Mouse (Mus musculus): ENCODE results near the gene Sun2. TPM values are rescaled to one million over a fixed set of nuclear protein-coding genes. Genes with fewer than 3 reads are reported as not detected.

The Sun2 gene
- polyA plus RNA-seq, 1 experiment from 2014 or later: 5.3 TPM

- no peak for DNase-seq (ENCODE audit: low spot score)
Observed at GRCm38 (mm10) chr15:79728311-79728710, 14.0 kb downstream of the Sun2 start.

GRCm38 (mm10) chr15:79727840-79728239, 14.5 kb downstream of the Sun2 start:
- H3K4me3 ChIP-seq (ENCODE audit: low read depth, low read length): no peak overlapping the region
- H3K36me3 ChIP-seq (ENCODE audit: control insufficient read depth, insufficient read depth, low read length): peaks cover 3% of the 10 kb centered on the region; the same call in 1 of the 2 replicates
- H3K27ac ChIP-seq (replicated peaks; ENCODE audit: low read depth, low read length): no peak overlapping the region
- no peak overlapping the region for H3K9ac ChIP-seq (ENCODE audit: low read length)
- no peaks in the 10 kb centered on the region for H3K4me1 ChIP-seq (ENCODE audit: control insufficient read depth, insufficient read depth, low read length)
- no peak overlapping the region for H3K4me2 ChIP-seq (ENCODE audit: low read depth, severe bottlenecking)
- WGBS: 89% methylated on average over 6 of the region's 6 CpGs
- ATAC-seq (ENCODE audit: insufficient number of reproducible peaks, low FRiP score, low TSS enrichment, low read depth) (no peak), DNase-seq (ENCODE audit: low spot score) (no peak)
- H3K27me3 ChIP-seq (ENCODE audit: control insufficient read depth, insufficient read depth, low read length): no peaks in the 10 kb centered on the region
- H3K9me3 ChIP-seq (ENCODE audit: control insufficient read depth, low read length): no peaks in the 10 kb centered on the region

More at GRCm38 (mm10) chr15:79728311-79728710, 14.0 kb downstream of the Sun2 start:
- Histone ChIP-seq H3K27ac (replicated peaks; ENCODE audit: low read depth, low read length) (no peak overlapping the region), H3K9ac (ENCODE audit: low read length) (no peak overlapping the region), H3K4me2 (ENCODE audit: low read depth, severe bottlenecking) (no peak overlapping the region), H3K4me1 (ENCODE audit: control insufficient read depth, insufficient read depth, low read length) (no peaks in the 10 kb centered on the region), H3K9me3 (ENCODE audit: control insufficient read depth, low read length) (no peaks in the 10 kb centered on the region), H3K27me3 (ENCODE audit: control insufficient read depth, insufficient read depth, low read length) (no peaks in the 10 kb centered on the region), H3K36me3 (ENCODE audit: control insufficient read depth, insufficient read depth, low read length) (peaks cover 6% of the 10 kb centered on the region; the same call in 1 of the 2 replicates), H3K4me3 (ENCODE audit: low read depth, low read length) (no peak overlapping the region)
- ATAC-seq (ENCODE audit: insufficient number of reproducible peaks, low FRiP score, low TSS enrichment, low read depth): no peak
- WGBS: 80% methylated on average over 5 of the region's 5 CpGs

- Histone ChIP-seq H3K9me3 (ENCODE audit: control insufficient read depth, low read length) (no peaks in the 10 kb centered on the region), H3K27me3 (ENCODE audit: control insufficient read depth, insufficient read depth, low read length) (no peaks in the 10 kb centered on the region), H3K4me2 (ENCODE audit: low read depth, severe bottlenecking) (no peak overlapping the region), H3K36me3 (ENCODE audit: control insufficient read depth, insufficient read depth, low read length) (peaks cover 5% of the 10 kb centered on the region; the same call in 1 of the 2 replicates), H3K9ac (ENCODE audit: low read length) (no peak overlapping the region), H3K4me3 (ENCODE audit: low read depth, low read length) (no peak overlapping the region), H3K4me1 (ENCODE audit: control insufficient read depth, insufficient read depth, low read length) (peaks cover 3% of the 10 kb centered on the region; the same call in 1 of the 2 replicates), H3K27ac (replicated peaks; ENCODE audit: low read depth, low read length) (no peak overlapping the region)
- no peak for DNase-seq (ENCODE audit: low spot score)
- 88% methylated on average over 11 of the region's 11 CpGs for WGBS
- no peak for ATAC-seq (ENCODE audit: insufficient number of reproducible peaks, low FRiP score, low TSS enrichment, low read depth)
Observed at GRCm38 (mm10) chr15:79725190-79725789, 17.0 kb downstream of the Sun2 start.

GRCm38 (mm10) chr15:79723439-79723838, 18.9 kb downstream of the Sun2 start:
- ATAC-seq (ENCODE audit: insufficient number of reproducible peaks, low FRiP score, low TSS enrichment, low read depth) (no peak), DNase-seq (ENCODE audit: low spot score) (peak; percentile 29)
- H3K27me3 ChIP-seq (ENCODE audit: control insufficient read depth, insufficient read depth, low read length): no peaks in the 10 kb centered on the region
- peaks cover 8% of the 10 kb centered on the region; the same call in 1 of the 2 replicates for H3K36me3 ChIP-seq (ENCODE audit: control insufficient read depth, insufficient read depth, low read length)
- WGBS: 35% methylated on average over 1 of the region's 1 CpGs
- H3K9ac ChIP-seq (ENCODE audit: low read length): no peak overlapping the region
- H3K4me1 ChIP-seq (ENCODE audit: control insufficient read depth, insufficient read depth, low read length): peaks cover 3% of the 10 kb centered on the region; the same call in 1 of the 2 replicates
- no peak overlapping the region for H3K4me3 ChIP-seq (ENCODE audit: low read depth, low read length)
- no peak overlapping the region for H3K4me2 ChIP-seq (ENCODE audit: low read depth, severe bottlenecking)
- no peak overlapping the region for H3K27ac ChIP-seq (replicated peaks; ENCODE audit: low read depth, low read length)
- H3K9me3 ChIP-seq (ENCODE audit: control insufficient read depth, low read length): no peaks in the 10 kb centered on the region

- Histone ChIP-seq H3K4me1 (ENCODE audit: control insufficient read depth, insufficient read depth, low read length) (peaks cover 3% of the 10 kb centered on the region; the same call in 1 of the 2 replicates), H3K27me3 (ENCODE audit: control insufficient read depth, insufficient read depth, low read length) (no peaks in the 10 kb centered on the region), H3K9ac (ENCODE audit: low read length) (no peak overlapping the region), H3K36me3 (ENCODE audit: control insufficient read depth, insufficient read depth, low read length) (peaks cover 24% of the 10 kb centered on the region; the same call in 1 of the 2 replicates), H3K27ac (replicated peaks; ENCODE audit: low read depth, low read length) (no peak overlapping the region), H3K9me3 (ENCODE audit: control insufficient read depth, low read length) (no peaks in the 10 kb centered on the region), H3K4me3 (ENCODE audit: low read depth, low read length) (no peak overlapping the region), H3K4me2 (ENCODE audit: low read depth, severe bottlenecking) (no peak overlapping the region)
- DNase-seq (ENCODE audit: low spot score) (no peak), ATAC-seq (ENCODE audit: insufficient number of reproducible peaks, low FRiP score, low TSS enrichment, low read depth) (no peak)
- 90% methylated on average over 4 of the region's 4 CpGs for WGBS
Observed at GRCm38 (mm10) chr15:79720796-79721195, 21.5 kb downstream of the Sun2 start.

- ATAC-seq (ENCODE audit: insufficient number of reproducible peaks, low FRiP score, low TSS enrichment, low read depth) (no peak), DNase-seq (ENCODE audit: low spot score) (no peak)
- no peaks in the 10 kb centered on the region for H3K9me3 ChIP-seq (ENCODE audit: control insufficient read depth, low read length)
- peaks cover 3% of the 10 kb centered on the region; the same call in 1 of the 2 replicates for H3K4me1 ChIP-seq (ENCODE audit: control insufficient read depth, insufficient read depth, low read length)
- H3K27me3 ChIP-seq (ENCODE audit: control insufficient read depth, insufficient read depth, low read length): no peaks in the 10 kb centered on the region
- no peak overlapping the region for H3K27ac ChIP-seq (replicated peaks; ENCODE audit: low read depth, low read length)
- peaks cover 24% of the 10 kb centered on the region; the same call in 1 of the 2 replicates for H3K36me3 ChIP-seq (ENCODE audit: control insufficient read depth, insufficient read depth, low read length)
- WGBS: 89% methylated on average over 8 of the region's 8 CpGs
- H3K4me2 ChIP-seq (ENCODE audit: low read depth, severe bottlenecking): no peak overlapping the region
- no peak overlapping the region for H3K9ac ChIP-seq (ENCODE audit: low read length)
- no peak overlapping the region for H3K4me3 ChIP-seq (ENCODE audit: low read depth, low read length)
Observed at GRCm38 (mm10) chr15:79720267-79720666, 22.1 kb downstream of the Sun2 start.

GRCm38 (mm10) chr15:79716710-79717109, 25.6 kb downstream of the Sun2 start:
- WGBS: 93% methylated on average over 6 of the region's 6 CpGs
- no peak overlapping the region for H3K4me2 ChIP-seq (ENCODE audit: low read depth, severe bottlenecking)
- no peaks in the 10 kb centered on the region for H3K27me3 ChIP-seq (ENCODE audit: control insufficient read depth, insufficient read depth, low read length)
- H3K4me3 ChIP-seq (ENCODE audit: low read depth, low read length): no peak overlapping the region
- peaks cover 3% of the 10 kb centered on the region; the same call in 1 of the 2 replicates for H3K4me1 ChIP-seq (ENCODE audit: control insufficient read depth, insufficient read depth, low read length)
- DNase-seq (ENCODE audit: low spot score) (no peak), ATAC-seq (ENCODE audit: insufficient number of reproducible peaks, low FRiP score, low TSS enrichment, low read depth) (no peak)
- H3K9me3 ChIP-seq (ENCODE audit: control insufficient read depth, low read length): no peaks in the 10 kb centered on the region
- no peak overlapping the region for H3K27ac ChIP-seq (replicated peaks; ENCODE audit: low read depth, low read length)
- H3K9ac ChIP-seq (ENCODE audit: low read length): no peak overlapping the region
- peaks cover 34% of the 10 kb centered on the region for H3K36me3 ChIP-seq (ENCODE audit: control insufficient read depth, insufficient read depth, low read length)

- WGBS: 92% methylated on average over 7 of the region's 7 CpGs
- no peak for ATAC-seq (ENCODE audit: insufficient number of reproducible peaks, low FRiP score, low TSS enrichment, low read depth)
- Histone ChIP-seq H3K4me3 (ENCODE audit: low read depth, low read length) (no peak overlapping the region), H3K36me3 (ENCODE audit: control insufficient read depth, insufficient read depth, low read length) (peaks cover 34% of the 10 kb centered on the region), H3K4me1 (ENCODE audit: control insufficient read depth, insufficient read depth, low read length) (no peaks in the 10 kb centered on the region), H3K4me2 (ENCODE audit: low read depth, severe bottlenecking) (no peak overlapping the region), H3K9ac (ENCODE audit: low read length) (no peak overlapping the region), H3K9me3 (ENCODE audit: control insufficient read depth, low read length) (no peaks in the 10 kb centered on the region), H3K27me3 (ENCODE audit: control insufficient read depth, insufficient read depth, low read length) (no peaks in the 10 kb centered on the region), H3K27ac (replicated peaks; ENCODE audit: low read depth, low read length) (no peak overlapping the region)
- no peak for DNase-seq (ENCODE audit: low spot score)
Observed at GRCm38 (mm10) chr15:79715646-79716045, 26.7 kb downstream of the Sun2 start.

Measured in limb, embryonic 11.5 days (tissue).